Mouse (Mus musculus) hindbrain, embryonic 11.5 days (tissue): ENCODE measurements around the gene Hnrnph2. TPM values are rescaled to one million over a fixed set of nuclear protein-coding genes. Genes with fewer than 3 reads are reported as not detected.

Experiments used
- polyA plus RNA-seq: library from polyadenylated mRNA; unstranded; fragments of >200 nt; fragmentation: Nextera tagmentation; extraction: Ambion mirVana; gene quantifications from 2 replicates; pipeline ENCODE4 v1.2.1, GENCODE M21; 2014

Hnrnph2 gene
- polyA plus RNA-seq, 1 experiment from 2014 or later, result 127 TPM

Other genes starting within 250 kb of the Hnrnph2 start
- gene Drp2, start 196.6 kb upstream of the Hnrnph2 start, polyA plus RNA-seq, result 6.5 and 8.4 TPM in 2 replicates
- gene Taf7l, start 124.7 kb upstream of the Hnrnph2 start, polyA plus RNA-seq, result 0.14 TPM in 1 of 2 replicates, not detected in the other
- 59.6 and 72.6 TPM in 2 replicates for gene Timm8a1, start 59.3 kb upstream of the Hnrnph2 start, polyA plus RNA-seq
- 1.1 and 1.2 TPM in 2 replicates for gene Btk, start 17.6 kb upstream of the Hnrnph2 start, polyA plus RNA-seq
- 279 and 285 TPM in 2 replicates for gene Rpl36a, start 15.5 kb upstream of the Hnrnph2 start, polyA plus RNA-seq
- gene Gla, start 54 bp upstream of the Hnrnph2 start, polyA plus RNA-seq, result 3.0 and 5.0 TPM in 2 replicates
- 6.1 and 8.1 TPM in 2 replicates for gene Armcx4, start 85.3 kb downstream of the Hnrnph2 start, polyA plus RNA-seq
- 50.2 and 54.4 TPM in 2 replicates for gene Armcx1, start 116.8 kb downstream of the Hnrnph2 start, polyA plus RNA-seq
- 16.5 and 19.1 TPM in 2 replicates for gene Armcx6, start 150.2 kb downstream of the Hnrnph2 start, polyA plus RNA-seq
- 62.5 and 66.1 TPM in 2 replicates for gene Armcx3, start 155.4 kb downstream of the Hnrnph2 start, polyA plus RNA-seq
- 79.5 and 83.1 TPM in 2 replicates for gene Armcx2, start 208.0 kb downstream of the Hnrnph2 start, polyA plus RNA-seq